Mouse (Mus musculus): ENCODE results near the gene Mutyh. TPM values are rescaled to one million over a fixed set of nuclear protein-coding genes. Genes with fewer than 3 reads are reported as not detected.

The Mutyh gene
- polyA plus RNA-seq, 1 experiment from 2014 or later, result 12.3 TPM

- Histone ChIP-seq H3K4me1 (replicated peaks; ENCODE audit: control insufficient read depth, insufficient read depth, low read length) (no peaks in the 10 kb centered on the region), H3K27me3 (replicated peaks; ENCODE audit: control insufficient read depth, insufficient read depth, low read length) (peaks cover 7% of the 10 kb centered on the region), H3K36me3 (ENCODE audit: control insufficient read depth, insufficient read depth, low read length) (peaks cover 15% of the 10 kb centered on the region), H3K9me3 (ENCODE audit: control insufficient read depth, low read length) (no peaks in the 10 kb centered on the region), H3K4me3 (ENCODE audit: low read depth, low read length) (no peak overlapping the region), H3K9ac (ENCODE audit: low read length) (no peak overlapping the region), H3K4me2 (ENCODE audit: low read length) (no peak overlapping the region), H3K27ac (ENCODE audit: low read depth) (no peak overlapping the region)
- DNase-seq (ENCODE audit: low spot score) (no peak), ATAC-seq (replicated peaks; ENCODE audit: low FRiP score, low TSS enrichment, low read depth) (no peak)
- 80% methylated on average over 5 of the region's 5 CpGs for WGBS
Observed at GRCm38 (mm10) chr4:116815276-116815675, 7.8 kb downstream of the Mutyh start.

DNA sequence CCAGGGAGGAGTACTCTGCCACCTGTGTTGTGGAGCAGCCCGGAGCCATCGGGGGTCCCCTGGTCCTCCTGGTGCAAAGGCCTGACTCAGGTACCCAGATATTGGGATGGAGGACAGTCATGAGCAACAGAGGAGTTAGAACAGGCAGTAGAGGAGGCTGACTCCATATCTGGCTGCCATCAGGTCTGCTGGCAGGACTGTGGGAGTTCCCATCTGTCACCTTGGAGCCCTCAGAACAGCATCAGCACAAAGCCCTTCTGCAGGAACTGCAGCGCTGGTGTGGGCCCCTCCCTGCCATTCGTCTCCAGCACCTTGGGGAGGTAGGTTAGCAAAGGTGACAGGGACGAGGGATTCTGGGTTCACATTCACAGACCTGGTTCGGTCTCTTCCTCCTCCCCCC, 10.0 kb downstream of the Mutyh start:
- no peak overlapping the region for H3K27ac ChIP-seq (ENCODE audit: low read depth)
- no peak overlapping the region for H3K4me3 ChIP-seq (ENCODE audit: low read depth, low read length)
- H3K4me2 ChIP-seq (ENCODE audit: low read length), result no peak overlapping the region
- H3K4me1 ChIP-seq (replicated peaks; ENCODE audit: control insufficient read depth, insufficient read depth, low read length), result peaks cover 7% of the 10 kb centered on the region
- H3K27me3 ChIP-seq (replicated peaks; ENCODE audit: control insufficient read depth, insufficient read depth, low read length), result peaks cover 17% of the 10 kb centered on the region
- ATAC-seq (replicated peaks; ENCODE audit: low FRiP score, low TSS enrichment, low read depth), result no peak
- peaks cover 15% of the 10 kb centered on the region for H3K36me3 ChIP-seq (ENCODE audit: control insufficient read depth, insufficient read depth, low read length)
- no peaks in the 10 kb centered on the region for H3K9me3 ChIP-seq (ENCODE audit: control insufficient read depth, low read length)
- WGBS, result 94% methylated on average over 6 of the region's 6 CpGs
- no peak overlapping the region for H3K9ac ChIP-seq (ENCODE audit: low read length)
- DNase-seq (ENCODE audit: low spot score), result no peak

DNA sequence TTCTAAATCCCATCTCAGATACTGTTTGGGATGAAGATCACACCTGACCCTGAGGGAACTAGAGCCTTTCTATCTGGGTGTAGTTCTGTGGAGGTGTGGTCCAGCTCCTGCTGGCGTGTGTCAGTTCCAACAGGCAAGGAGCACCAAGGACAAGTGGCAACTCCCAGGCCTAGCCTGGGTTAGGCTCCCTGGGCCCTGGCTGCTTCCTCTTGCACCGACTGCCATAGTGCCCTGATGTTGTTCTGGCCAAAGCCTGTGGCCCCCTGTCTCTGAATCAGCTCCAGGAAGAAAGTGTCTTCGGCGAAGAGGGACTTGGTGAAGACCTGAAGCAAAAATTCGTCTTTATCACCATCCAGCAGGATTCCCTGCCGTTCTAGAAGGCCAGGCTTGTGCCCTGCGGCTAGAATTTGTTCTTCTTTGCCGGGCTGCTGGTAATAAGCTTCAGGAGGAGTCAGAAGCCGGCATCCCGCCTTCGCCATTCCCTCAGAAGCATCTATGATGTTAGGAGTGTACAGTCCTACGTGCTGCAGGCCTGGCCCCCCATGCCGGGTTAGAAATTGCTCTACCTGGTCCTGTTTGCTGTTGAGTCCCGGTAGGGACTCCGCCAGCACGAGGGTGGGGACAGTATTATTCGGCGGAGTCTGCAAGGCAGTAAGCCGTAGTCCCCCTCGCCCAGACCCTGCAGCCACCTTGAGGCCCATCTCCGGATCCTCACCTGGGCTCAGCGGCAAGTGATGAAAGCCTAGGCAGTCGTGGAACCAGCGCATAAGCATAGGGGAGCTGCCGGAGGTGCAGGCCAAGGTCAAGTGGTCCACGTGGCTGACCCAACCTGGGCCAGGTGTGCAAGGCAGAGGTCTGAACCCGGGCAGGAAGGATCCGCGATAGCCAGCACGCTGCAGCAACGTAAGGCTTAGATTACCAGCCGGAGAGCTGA, 12.7 kb downstream of the Mutyh start:
- ATAC-seq (replicated peaks; ENCODE audit: low FRiP score, low TSS enrichment, low read depth) (no peak; the same call in 1 of the 2 replicates), DNase-seq (ENCODE audit: low spot score) (peak; percentile 56)
- Histone ChIP-seq H3K4me3 (ENCODE audit: low read depth, low read length) (peak overlapping the region; percentile 51), H3K9ac (ENCODE audit: low read length) (peak overlapping the region; percentile 34), H3K9me3 (ENCODE audit: control insufficient read depth, low read length) (no peaks in the 10 kb centered on the region), H3K4me2 (ENCODE audit: low read length) (peak overlapping the region; percentile 99), H3K27me3 (replicated peaks; ENCODE audit: control insufficient read depth, insufficient read depth, low read length) (peaks cover 17% of the 10 kb centered on the region), H3K4me1 (replicated peaks; ENCODE audit: control insufficient read depth, insufficient read depth, low read length) (peaks cover 9% of the 10 kb centered on the region), H3K27ac (ENCODE audit: low read depth) (no peak overlapping the region), H3K36me3 (ENCODE audit: control insufficient read depth, insufficient read depth, low read length) (peaks cover 15% of the 10 kb centered on the region)
- WGBS, result 26% methylated on average over 32 of the region's 32 CpGs

GRCm38 (mm10) chr4:116820902-116821693, 13.6 kb downstream of the Mutyh start:
- H3K4me3 ChIP-seq (ENCODE audit: low read depth, low read length), result peak overlapping the region; percentile 51
- peaks cover 17% of the 10 kb centered on the region for H3K27me3 ChIP-seq (replicated peaks; ENCODE audit: control insufficient read depth, insufficient read depth, low read length)
- WGBS, result under 1% methylated on average over 51 of the region's 51 CpGs
- peak; percentile 79 for ATAC-seq (replicated peaks; ENCODE audit: low FRiP score, low TSS enrichment, low read depth)
- peak overlapping the region; percentile 99 for H3K4me2 ChIP-seq (ENCODE audit: low read length)
- H3K36me3 ChIP-seq (ENCODE audit: control insufficient read depth, insufficient read depth, low read length), result peaks cover 14% of the 10 kb centered on the region
- no peaks in the 10 kb centered on the region for H3K9me3 ChIP-seq (ENCODE audit: control insufficient read depth, low read length)
- DNase-seq (ENCODE audit: low spot score), result peak; percentile 84
- H3K9ac ChIP-seq (ENCODE audit: low read length), result peak overlapping the region; percentile 34
- no peak overlapping the region for H3K27ac ChIP-seq (ENCODE audit: low read depth)
- peaks cover 11% of the 10 kb centered on the region for H3K4me1 ChIP-seq (replicated peaks; ENCODE audit: control insufficient read depth, insufficient read depth, low read length)

GRCm38 (mm10) chr4:116821694-116822016, 14.1 kb downstream of the Mutyh start, which contains the start of gene Hpdl:
TSS of gene Hpdl (minus strand) at chr4:116821707.
- H3K27me3 ChIP-seq (replicated peaks; ENCODE audit: control insufficient read depth, insufficient read depth, low read length), result peaks cover 17% of the 10 kb centered on the region
- H3K9me3 ChIP-seq (ENCODE audit: control insufficient read depth, low read length), result no peaks in the 10 kb centered on the region
- 11% methylated on average over 9 of the region's 9 CpGs for WGBS
- DNase-seq (ENCODE audit: low spot score) (no peak), ATAC-seq (replicated peaks; ENCODE audit: low FRiP score, low TSS enrichment, low read depth) (no peak)
- H3K36me3 ChIP-seq (ENCODE audit: control insufficient read depth, insufficient read depth, low read length), result peaks cover 11% of the 10 kb centered on the region
- peaks cover 11% of the 10 kb centered on the region for H3K4me1 ChIP-seq (replicated peaks; ENCODE audit: control insufficient read depth, insufficient read depth, low read length)
- peak within 1 kb of the TSS; percentile 99 for H3K4me2 ChIP-seq (ENCODE audit: low read length)
- peak within 1 kb of the TSS; percentile 51 for H3K4me3 ChIP-seq (ENCODE audit: low read depth, low read length)
- peak within 1 kb of the TSS; percentile 34 for H3K9ac ChIP-seq (ENCODE audit: low read length)
- H3K27ac ChIP-seq (ENCODE audit: low read depth), result no peak within 1 kb of the TSS

DNA sequence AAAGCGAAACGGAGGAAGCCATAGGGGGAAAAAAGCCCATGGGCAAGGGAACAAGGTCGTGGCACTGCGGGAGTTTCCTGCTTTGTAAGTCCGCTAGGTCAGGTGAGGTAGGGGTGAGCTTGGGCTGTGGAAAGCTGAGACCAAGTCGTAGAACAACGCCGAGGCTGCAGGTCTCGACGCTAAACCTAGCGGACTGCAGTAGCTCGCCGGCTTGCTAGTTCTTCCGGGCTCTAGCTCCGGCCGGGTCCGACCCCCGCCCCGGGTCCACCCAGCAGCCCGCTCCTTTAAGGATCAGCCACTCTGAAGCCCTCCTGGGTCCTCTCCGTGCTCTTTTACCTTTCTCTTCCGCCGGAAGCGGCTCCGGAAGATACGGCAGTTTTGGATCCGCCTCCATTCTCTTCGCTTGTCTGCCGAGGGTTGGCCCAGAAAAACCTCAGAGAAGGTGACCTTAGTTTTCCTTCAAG, 17.1 kb downstream of the Mutyh start:
- under 1% methylated on average over 29 of the region's 29 CpGs for WGBS
- H3K4me2 ChIP-seq (ENCODE audit: low read length), result peak overlapping the region; percentile 72
- peak overlapping the region; percentile 52; the same call in 1 of the 2 replicates for H3K27ac ChIP-seq (ENCODE audit: low read depth)
- no peaks in the 10 kb centered on the region for H3K36me3 ChIP-seq (ENCODE audit: control insufficient read depth, insufficient read depth, low read length)
- peaks cover 14% of the 10 kb centered on the region for H3K27me3 ChIP-seq (replicated peaks; ENCODE audit: control insufficient read depth, insufficient read depth, low read length)
- peak overlapping the region; percentile 58 for H3K4me3 ChIP-seq (ENCODE audit: low read depth, low read length)
- H3K4me1 ChIP-seq (replicated peaks; ENCODE audit: control insufficient read depth, insufficient read depth, low read length), result peaks cover 11% of the 10 kb centered on the region
- peak overlapping the region; percentile 59 for H3K9ac ChIP-seq (ENCODE audit: low read length)
- no peaks in the 10 kb centered on the region for H3K9me3 ChIP-seq (ENCODE audit: control insufficient read depth, low read length)
- 0 out of 2 replicates have a peak, but pooled peaks have one; percentile 5 for ATAC-seq (replicated peaks; ENCODE audit: low FRiP score, low TSS enrichment, low read depth)
- DNase-seq (ENCODE audit: low spot score), result peak; percentile 79

GRCm38 (mm10) chr4:116827819-116828218, 20.3 kb downstream of the Mutyh start:
- H3K36me3 ChIP-seq (ENCODE audit: control insufficient read depth, insufficient read depth, low read length), result no peaks in the 10 kb centered on the region
- ATAC-seq (replicated peaks; ENCODE audit: low FRiP score, low TSS enrichment, low read depth) (peak; percentile 50; the same call in 1 of the 2 replicates), DNase-seq (ENCODE audit: low spot score) (peak; percentile 62)
- H3K9ac ChIP-seq (ENCODE audit: low read length), result no peak overlapping the region
- WGBS, result 1% methylated on average over 4 of the region's 4 CpGs
- H3K4me1 ChIP-seq (replicated peaks; ENCODE audit: control insufficient read depth, insufficient read depth, low read length), result peaks cover 4% of the 10 kb centered on the region; the same call in 1 of the 2 replicates
- no peak overlapping the region for H3K4me2 ChIP-seq (ENCODE audit: low read length)
- no peak overlapping the region for H3K27ac ChIP-seq (ENCODE audit: low read depth)
- H3K4me3 ChIP-seq (ENCODE audit: low read depth, low read length), result no peak overlapping the region
- H3K9me3 ChIP-seq (ENCODE audit: control insufficient read depth, low read length), result no peaks in the 10 kb centered on the region
- H3K27me3 ChIP-seq (replicated peaks; ENCODE audit: control insufficient read depth, insufficient read depth, low read length), result no peaks in the 10 kb centered on the region

- Histone ChIP-seq H3K9me3 (ENCODE audit: control insufficient read depth, low read length) (no peaks in the 10 kb centered on the region), H3K27ac (ENCODE audit: low read depth) (no peak overlapping the region), H3K4me3 (ENCODE audit: low read depth, low read length) (no peak overlapping the region), H3K27me3 (replicated peaks; ENCODE audit: control insufficient read depth, insufficient read depth, low read length) (no peaks in the 10 kb centered on the region), H3K9ac (ENCODE audit: low read length) (no peak overlapping the region), H3K36me3 (ENCODE audit: control insufficient read depth, insufficient read depth, low read length) (no peaks in the 10 kb centered on the region), H3K4me1 (replicated peaks; ENCODE audit: control insufficient read depth, insufficient read depth, low read length) (peaks cover 4% of the 10 kb centered on the region; the same call in 1 of the 2 replicates), H3K4me2 (ENCODE audit: low read length) (no peak overlapping the region)
- no peak for DNase-seq (ENCODE audit: low spot score)
- ATAC-seq (replicated peaks; ENCODE audit: low FRiP score, low TSS enrichment, low read depth), result no peak
- 38% methylated on average over 6 of the region's 6 CpGs for WGBS
Observed at GRCm38 (mm10) chr4:116829364-116830069, 22.0 kb downstream of the Mutyh start.

All from intestine, embryonic 14.5 days (tissue).